Mouse (Mus musculus) heart, adult 2 months (tissue): ENCODE measurements around the gene Scarf2. TPM values are rescaled to one million over a fixed set of nuclear protein-coding genes. Genes with fewer than 3 reads are reported as not detected.

ENCODE experiments used
- DNase-seq, 2 experiments: peaks; one replicate each; pipeline ENCODE4 v3.0.0; 2021
- H3K27ac ChIP-seq: fragments of 200-600 bp; 2 replicates; pipeline ENCODE4 v1.8.1; 2022
- H3K27me3 ChIP-seq: fragments of 200-500 bp; 2 replicates; pipeline ENCODE4 v1.6.1; 2012; ENCODE audit warnings: mild to moderate bottlenecking, low read length, inconsistent platforms, mixed read lengths; ENCODE audit not compliant: control insufficient read depth, insufficient read depth
- H3K36me3 ChIP-seq: fragments of 200-500 bp; 2 replicates; pipeline ENCODE4 v1.6.1; 2012; ENCODE audit warnings: low read length, inconsistent platforms; ENCODE audit not compliant: control insufficient read depth, insufficient read depth
- H3K4me1 ChIP-seq: fragments of 200-500 bp; 2 replicates; pipeline ENCODE4 v1.6.1; 2011; ENCODE audit warnings: low read length; ENCODE audit not compliant: control insufficient read depth, insufficient read depth
- H3K4me3 ChIP-seq: fragments of 200-600 bp; 2 replicates; pipeline ENCODE4 v1.8.1; 2022
- H3K79me2 ChIP-seq: fragments of 200-500 bp; replicated peaks from 2 replicates; pipeline ENCODE4 v1.6.1; 2012; ENCODE audit warnings: mild to moderate bottlenecking, inconsistent platforms, low read length, moderate library complexity, mixed read lengths; ENCODE audit not compliant: control insufficient read depth, insufficient read depth
- H3K9ac ChIP-seq: fragments of 200-500 bp; 2 replicates; pipeline ENCODE4 v1.6.1; 2012; ENCODE audit warnings: low read depth, mild to moderate bottlenecking, control low read depth, inconsistent platforms, low read length, mixed read lengths
- CTCF ChIP-seq: fragments of 200-600 bp; IDR thresholded peaks from 2 replicates; pipeline ENCODE4 v1.8.1; 2022; ENCODE audit warnings: antibody characterized with exemption, mild to moderate bottlenecking, moderate library complexity
- EP300 ChIP-seq: fragments of 200-500 bp; IDR thresholded peaks from 2 replicates; pipeline ENCODE4 v1.6.1; 2011; ENCODE audit warnings: low read depth, low read length, control low read depth; ENCODE audit not compliant: insufficient read depth
- POLR2A ChIP-seq: fragments of 200-500 bp; IDR thresholded peaks from 2 replicates; pipeline ENCODE4 v1.6.1; 2011; ENCODE audit warnings: mild to moderate bottlenecking, low read depth, low read length, control low read depth; ENCODE audit not compliant: insufficient read depth
- WGBS: fragments of 180-500 bp; shearing (Covaris S2); methylation state at CpG from one replicate; pipeline ENCODE4 v1.1.7; 2018; 5-methylcytosine and 5-hydroxymethylcytosine counted together
- intact Hi-C: fragments of 180-260 bp; cut with DNase I; formaldehyde crosslinking; loops from one replicate; pipeline ENCODE4 v1.15.1; 2025
- polyA plus RNA-seq: library from polyadenylated mRNA; depleted of rRNA; stranded (reverse); fragments of >200 nt; gene quantifications from 2 replicates; pipeline ENCODE4 v1.2.3, GENCODE M21; 2012
- total RNA-seq, 2 experiments: library from RNA; stranded (reverse); gene quantifications; 2 replicates each; pipeline ENCODE4 v1.2.3; 2021

Gene Scarf2
- total and polyA plus RNA-seq, 3 experiments: 4.1 to 13.4 (median 5.2) TPM

DNA sequence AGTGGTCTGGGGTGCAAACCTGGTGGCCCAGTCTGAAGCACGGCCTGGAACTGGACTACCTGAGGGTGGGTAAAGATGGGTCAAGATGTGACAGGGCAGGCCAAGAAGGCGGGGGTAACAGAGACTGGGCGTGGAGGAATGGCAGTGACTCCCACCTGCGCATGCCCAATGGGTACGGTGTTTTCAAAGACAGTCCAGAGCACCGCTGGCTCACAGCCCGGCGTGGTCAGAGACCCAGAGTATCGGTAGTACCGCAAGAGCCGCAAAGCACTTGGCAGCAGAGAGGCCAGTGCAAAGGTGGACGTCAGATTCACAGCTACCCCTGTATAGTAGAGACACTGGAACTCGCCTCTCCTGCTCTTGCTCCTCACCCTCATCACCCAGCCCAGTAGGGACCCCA is 38.4 kb downstream of the Scarf2 start:
- 49% methylated on average over 13 of the region's 13 CpGs for WGBS
- H3K36me3 ChIP-seq: no peaks in the 10 kb centered on the region
- H3K4me1 ChIP-seq: no peaks in the 10 kb centered on the region
- H3K79me2 ChIP-seq: no peaks in the 10 kb centered on the region
- H3K9ac ChIP-seq: no peak overlapping the region
- TF ChIP-seq POLR2A (no peak), CTCF (no peak), EP300 (no peak)
- H3K27ac ChIP-seq: no peak overlapping the region
- H3K27me3 ChIP-seq: peaks cover 12% of the 10 kb centered on the region
- no peak overlapping the region for H3K4me3 ChIP-seq
- intact Hi-C loops: no loop called here
- DNase-seq: no peak

- peaks cover 10% of the 10 kb centered on the region for H3K27me3 ChIP-seq
- no peaks in the 10 kb centered on the region for H3K36me3 ChIP-seq
- H3K4me1 ChIP-seq: no peaks in the 10 kb centered on the region
- no peaks in the 10 kb centered on the region for H3K79me2 ChIP-seq
- H3K4me3 ChIP-seq: no peak within 1 kb of the TSS
- WGBS: 79% methylated on average over 6 of the region's 6 CpGs
- TF ChIP-seq POLR2A (no peak), EP300 (no peak), CTCF (no peak)
- intact Hi-C loops: no loop called here
- H3K9ac ChIP-seq: no peak within 1 kb of the TSS
- DNase-seq: no peak
- H3K27ac ChIP-seq: no peak within 1 kb of the TSS
Measured at GRCm38 (mm10) chr16:17838051-17838450, 41.0 kb downstream of the Scarf2 start, which contains the start of gene Car15. TSS of gene Car15 (minus strand) at chr16:17838364.

DNA sequence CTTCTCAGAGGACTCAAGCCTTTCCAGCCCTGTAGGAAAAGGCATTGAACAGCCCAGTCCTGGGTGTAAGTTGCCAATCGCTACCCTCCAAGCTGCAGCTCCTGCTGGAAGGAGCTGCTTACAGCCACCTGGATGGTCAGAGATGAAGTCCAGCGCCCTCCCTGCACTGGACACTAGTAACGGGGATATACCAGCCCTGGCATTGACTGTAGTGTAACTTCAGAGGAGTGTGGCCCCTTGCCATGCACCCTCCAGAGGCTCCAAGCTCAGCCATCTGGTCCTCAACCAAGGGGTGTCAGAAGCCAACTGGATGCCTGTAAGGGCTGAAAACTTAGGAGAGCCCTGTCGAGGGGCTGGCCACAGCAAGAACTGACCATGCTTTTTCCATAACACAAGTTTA is 42.9 kb downstream of the Scarf2 start:
- 75% methylated on average over 4 of the region's 4 CpGs for WGBS
- H3K27ac ChIP-seq: no peak overlapping the region
- H3K27me3 ChIP-seq: peaks cover 3% of the 10 kb centered on the region; the same call in 1 of the 2 replicates
- no peaks in the 10 kb centered on the region for H3K4me1 ChIP-seq
- no peak for DNase-seq
- TF ChIP-seq EP300: no peak
- no peak for TF ChIP-seq POLR2A
- TF ChIP-seq CTCF: no peak
- H3K79me2 ChIP-seq: no peaks in the 10 kb centered on the region
- H3K4me3 ChIP-seq: no peak overlapping the region
- intact Hi-C loops: no loop called here
- H3K36me3 ChIP-seq: no peaks in the 10 kb centered on the region
- H3K9ac ChIP-seq: no peak overlapping the region

GRCm38 (mm10) chr16:17842437-17842836 is 45.4 kb downstream of the Scarf2 start:
- Histone ChIP-seq H3K4me1 (no peaks in the 10 kb centered on the region), H3K36me3 (no peaks in the 10 kb centered on the region), H3K27ac (no peak overlapping the region), H3K27me3 (no peaks in the 10 kb centered on the region), H3K4me3 (no peak overlapping the region), H3K79me2 (no peaks in the 10 kb centered on the region), H3K9ac (no peak overlapping the region)
- no peak for DNase-seq
- intact Hi-C loops: no loop called here
- TF ChIP-seq CTCF: no peak
- TF ChIP-seq EP300: no peak
- TF ChIP-seq POLR2A: no peak
- 96% methylated on average over 7 of the region's 7 CpGs for WGBS

DNA sequence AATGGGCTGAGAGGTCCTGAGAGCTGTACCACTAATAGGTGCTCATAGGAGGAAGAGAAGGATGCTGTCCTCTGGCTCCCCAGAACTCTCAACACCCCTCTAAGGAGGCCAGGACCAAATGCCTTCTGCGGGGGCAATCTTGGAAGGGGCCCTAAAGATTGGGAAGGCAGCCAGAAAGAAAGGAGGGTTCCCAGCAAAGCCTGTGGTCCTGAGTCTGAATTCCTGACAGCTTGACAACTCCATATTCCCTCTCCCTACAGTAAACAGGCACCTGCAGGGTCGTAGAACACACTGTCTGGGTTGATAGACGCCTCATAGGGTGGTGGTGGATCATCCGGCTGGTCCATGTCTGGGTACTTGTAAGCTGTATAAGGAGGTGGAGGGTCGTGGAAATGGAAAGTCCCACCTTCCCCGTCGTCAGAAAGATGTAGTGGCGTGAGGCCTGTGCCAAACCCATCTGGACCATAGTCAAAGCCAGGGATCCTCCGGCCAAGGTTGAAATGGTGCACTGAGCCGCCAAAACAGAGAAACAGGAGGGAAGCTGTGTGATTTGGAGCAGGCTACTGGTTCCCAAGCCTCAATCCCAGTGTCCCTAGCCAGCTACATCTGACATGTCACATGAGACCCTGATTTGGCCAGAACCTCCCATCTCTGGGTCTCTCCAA is 46.8 kb downstream of the Scarf2 start:
- H3K27me3 ChIP-seq: no peaks in the 10 kb centered on the region
- WGBS: 85% methylated on average over 10 of the region's 10 CpGs
- no peaks in the 10 kb centered on the region for H3K79me2 ChIP-seq
- no peak overlapping the region for H3K9ac ChIP-seq
- intact Hi-C loops: no loop called here
- H3K27ac ChIP-seq: no peak overlapping the region
- no peak for DNase-seq
- H3K36me3 ChIP-seq: no peaks in the 10 kb centered on the region
- TF ChIP-seq EP300 (no peak), CTCF (no peak), POLR2A (no peak)
- no peaks in the 10 kb centered on the region for H3K4me1 ChIP-seq
- H3K4me3 ChIP-seq: no peak overlapping the region

DNA sequence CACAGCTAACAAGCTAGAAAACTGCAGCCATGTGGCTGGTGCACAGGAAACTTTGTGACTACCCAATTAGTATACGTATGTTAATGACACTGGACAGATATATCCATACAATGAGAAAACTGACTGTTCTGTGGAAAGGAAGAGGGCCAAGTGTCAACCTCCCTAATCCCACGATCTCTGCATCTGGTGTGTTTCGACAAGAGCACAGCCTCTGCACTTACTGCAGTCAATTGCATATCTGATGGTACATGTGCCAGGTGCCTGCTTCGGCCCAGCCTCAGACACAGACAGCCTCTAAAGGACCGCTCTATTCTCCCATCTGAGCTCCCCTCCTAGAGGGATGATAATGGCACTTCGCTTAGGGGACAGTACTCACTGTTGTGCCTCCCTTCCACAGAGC is 51.3 kb downstream of the Scarf2 start:
- no peaks in the 10 kb centered on the region for H3K79me2 ChIP-seq
- no peak overlapping the region for H3K27ac ChIP-seq
- intact Hi-C loops: no loop called here
- WGBS: 80% methylated on average over 6 of the region's 6 CpGs
- H3K27me3 ChIP-seq: no peaks in the 10 kb centered on the region
- TF ChIP-seq EP300 (no peak), CTCF (no peak), POLR2A (no peak)
- H3K4me3 ChIP-seq: no peak overlapping the region
- H3K36me3 ChIP-seq: no peaks in the 10 kb centered on the region
- H3K9ac ChIP-seq: no peak overlapping the region
- DNase-seq: no peak
- H3K4me1 ChIP-seq: no peaks in the 10 kb centered on the region
